Mouse (Mus musculus): Measurements from ENCODE around the gene Atxn1.

DNA sequence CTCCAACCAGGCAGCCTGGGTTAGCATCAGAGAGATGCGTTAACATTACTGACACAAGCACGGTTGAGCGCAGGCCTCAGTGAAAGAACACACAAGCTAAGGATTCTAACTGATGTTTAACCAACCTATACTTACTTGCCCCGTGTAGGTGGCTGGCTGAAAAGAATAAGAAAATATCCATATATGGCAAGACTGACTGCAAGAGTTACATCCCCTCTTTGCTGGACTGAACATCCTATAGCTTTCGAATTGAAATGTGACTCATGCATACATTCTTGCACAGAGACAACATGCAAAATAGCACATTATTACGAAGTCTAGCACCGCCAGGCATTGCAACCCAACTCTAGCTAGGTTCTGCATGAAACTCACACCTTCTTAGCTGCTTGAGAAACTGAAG, 91.8 kb downstream of the Atxn1 start:
- TF ChIP-seq CTCF (IDR thresholded peaks at IDR 0.05; ENCODE audit: extremely low read depth, insufficient read depth, low read length), result no peak
- TF ChIP-seq POLR2A (IDR thresholded peaks at IDR 0.05; ENCODE audit: extremely low read depth, insufficient read depth, low read length), result no peak

Data from cortical plate, adult 2 months (tissue).